In genomic region chr16:78211687-78212086, GRCm38 (mm10) we compare ENCODE assay signal across 12 mouse cellular contexts.
"Had no signal": no experiment of that assay in that cellular context is flagged by ENCODE, and none has a peak within 500 bp of the region (broad histone marks: within the 10 kb centered on the region; RNA-seq: fewer than 3 reads in every experiment).

No protein-coding gene starts in this region.

- DNase-seq: retina, postnatal 1 day; right cerebral cortex, adult 18-20 months; right cerebral cortex, postnatal 14 days; right cerebral cortex, postnatal 25 days; right cerebral cortex, postnatal 4 days; spleen, adult 18-20 months; thymus, adult 18-20 months; thymus, adult 2 months; thymus, postnatal 14 days; thymus, postnatal 25 days; thymus, postnatal 36 days; thymus, postnatal 4 days had no signal
